Mouse (Mus musculus): Measurements from ENCODE around the gene Myzap.
A peak's percentile ranks its signal among the peaks of the same experiment; 100 is the strongest.
"Not testable (repeated sequence)": the region's sequence is repeated elsewhere in the genome, so short reads cannot be mapped to it uniquely, and the experiment has no call there.

Myzap gene

GRCm38 (mm10) chr9:71591938-71592548 lies at the start of gene Myzap:
Myzap (minus strand) TSS chr9:71592360.
- DNase-seq (ENCODE audit: low spot score), result no peak

GRCm38 (mm10) chr9:71640361-71640927 lies 48.3 kb upstream of the Myzap start:
- DNase-seq (ENCODE audit: low spot score), result no peak

GRCm38 (mm10) chr9:71638198-71638597 lies 46.0 kb upstream of the Myzap start:
- no peak for DNase-seq (ENCODE audit: low spot score)

GRCm38 (mm10) chr9:71636854-71637253 lies 44.7 kb upstream of the Myzap start:
- DNase-seq (ENCODE audit: low spot score), result no peak

- DNase-seq (ENCODE audit: low spot score), result no peak
These were observed 43.5 kb upstream of the Myzap start for GRCm38 (mm10) chr9:71635627-71636026.

- DNase-seq (ENCODE audit: low spot score), result no peak
These were observed 42.8 kb upstream of the Myzap start for GRCm38 (mm10) chr9:71634916-71635315.

- DNase-seq (ENCODE audit: low spot score), result no peak
These were observed 36.8 kb upstream of the Myzap start for GRCm38 (mm10) chr9:71628921-71629320.

GRCm38 (mm10) chr9:71628286-71628685 lies 36.1 kb upstream of the Myzap start:
- no peak for DNase-seq (ENCODE audit: low spot score)

- no peak for DNase-seq (ENCODE audit: low spot score)
These were observed 33.8 kb upstream of the Myzap start for GRCm38 (mm10) chr9:71625961-71626360.

GRCm38 (mm10) chr9:71624793-71625495 lies 32.8 kb upstream of the Myzap start:
- peak; percentile 8 for DNase-seq (ENCODE audit: low spot score)

- peak; percentile 7 for DNase-seq (ENCODE audit: low spot score)
These were observed 31.9 kb upstream of the Myzap start for GRCm38 (mm10) chr9:71623871-71624569.

- DNase-seq (ENCODE audit: low spot score), result no peak
These were observed 30.4 kb upstream of the Myzap start for GRCm38 (mm10) chr9:71622593-71622992.

- no peak for DNase-seq (ENCODE audit: low spot score)
These were observed 29.8 kb upstream of the Myzap start for GRCm38 (mm10) chr9:71621968-71622367.

- not testable (repeated sequence) for DNase-seq (ENCODE audit: low spot score)
These were observed 28.0 kb upstream of the Myzap start for GRCm38 (mm10) chr9:71620116-71620515.

GRCm38 (mm10) chr9:71617363-71617762 lies 25.2 kb upstream of the Myzap start:
- no peak for DNase-seq (ENCODE audit: low spot score)

- DNase-seq (ENCODE audit: low spot score), result peak; percentile 53
These were observed 24.0 kb upstream of the Myzap start for GRCm38 (mm10) chr9:71616185-71616584.

- DNase-seq (ENCODE audit: low spot score), result no peak
These were observed 22.5 kb upstream of the Myzap start for GRCm38 (mm10) chr9:71614643-71615042.

- DNase-seq (ENCODE audit: low spot score), result no peak
These were observed 20.8 kb upstream of the Myzap start for GRCm38 (mm10) chr9:71612981-71613380.

- no peak for DNase-seq (ENCODE audit: low spot score)
These were observed 19.7 kb upstream of the Myzap start for GRCm38 (mm10) chr9:71611876-71612275.

- DNase-seq (ENCODE audit: low spot score), result no peak
These were observed 16.9 kb upstream of the Myzap start for GRCm38 (mm10) chr9:71609010-71609409.

- DNase-seq (ENCODE audit: low spot score), result no peak
These were observed 14.3 kb upstream of the Myzap start for GRCm38 (mm10) chr9:71606296-71607057.

Data from MN1 (cell line).